ENCODE assay signal across 9 mouse cellular contexts in genomic region chr14:25519656-25520055, GRCm38 (mm10).
DNase-seq lines count a peak whose midpoint lies in the region; ATAC-seq and TF ChIP-seq lines count a peak whose summit lies in the region.
"Had no signal": no experiment of that assay in that cellular context is flagged by ENCODE, and none has a peak within 500 bp of the region (broad histone marks: within the 10 kb centered on the region; RNA-seq: fewer than 3 reads in every experiment).

No protein-coding gene starts in this region.

- TF ChIP-seq CTCF in small intestine, adult 2 months (IDR thresholded peaks at IDR 0.05; ENCODE audit: extremely low read depth, insufficient read length, insufficient replicate concordance, low read depth, low read length): no peak

- H3K9ac ChIP-seq in forebrain, embryonic 11.5 days (ENCODE audit: low read length): no peak overlapping the region
- no peak overlapping the region for H3K9ac ChIP-seq in forebrain, embryonic 16.5 days (replicated peaks; ENCODE audit: low read depth, low read length)
- peak overlapping the region; percentile 43; the same call in 1 of the 2 replicates for H3K9ac ChIP-seq in heart, embryonic 11.5 days (ENCODE audit: low read depth, low read length)
- no peak overlapping the region for H3K9ac ChIP-seq in liver, embryonic 11.5 days (ENCODE audit: low read depth, low read length)

- no peak for TF ChIP-seq POLR2A in small intestine, adult 2 months (IDR thresholded peaks at IDR 0.05; ENCODE audit: low read depth, low read length)

- H3K36me3 ChIP-seq in forebrain, embryonic 11.5 days (ENCODE audit: control insufficient read depth, insufficient read depth, low read length): no peaks in the 10 kb centered on the region; the same call in 1 of the 2 replicates
- H3K36me3 ChIP-seq in forebrain, embryonic 16.5 days (ENCODE audit: control insufficient read depth, insufficient read depth): no peaks in the 10 kb centered on the region
- no peaks in the 10 kb centered on the region for H3K36me3 ChIP-seq in heart, embryonic 11.5 days (ENCODE audit: control insufficient read depth, insufficient read depth, low read length)
- no peaks in the 10 kb centered on the region for H3K36me3 ChIP-seq in liver, embryonic 11.5 days (ENCODE audit: control insufficient read depth, insufficient read depth, low read length)
- 0 out of 2 replicates have a peak, but pooled peaks cover 2% of the 10 kb centered on the region for H3K36me3 ChIP-seq in small intestine, adult 2 months (ENCODE audit: control insufficient read depth, insufficient read depth, low read length)

- 0 out of 2 replicates have a peak, but pooled peaks have one; percentile 6 for ATAC-seq in forebrain, embryonic 11.5 days (replicated peaks; ENCODE audit: low FRiP score)
- no peak for ATAC-seq in forebrain, embryonic 16.5 days
- no peak for ATAC-seq in heart, embryonic 11.5 days (replicated peaks; ENCODE audit: insufficient number of reproducible peaks, low FRiP score, low TSS enrichment)
- no peak for ATAC-seq in liver, embryonic 11.5 days (replicated peaks; ENCODE audit: low FRiP score)

- 62% methylated on average over 4 of the region's 4 CpGs for WGBS in forebrain, embryonic 11.5 days
- WGBS in forebrain, embryonic 16.5 days: 68% methylated on average over 4 of the region's 4 CpGs
- WGBS in heart, embryonic 11.5 days (ENCODE audit: insufficient replicate concordance): 44% methylated on average over 4 of the region's 4 CpGs
- WGBS in liver, embryonic 11.5 days: 58% methylated on average over 4 of the region's 4 CpGs
- WGBS in small intestine, adult 2 months: 36% methylated on average over 4 of the region's 4 CpGs

- H3K4me2 ChIP-seq in forebrain, embryonic 11.5 days (ENCODE audit: low read depth, low read length, severe bottlenecking): no peak overlapping the region
- no peak overlapping the region for H3K4me2 ChIP-seq in forebrain, embryonic 16.5 days (ENCODE audit: low read length)
- H3K4me2 ChIP-seq in heart, embryonic 11.5 days: peak overlapping the region; percentile 9; the same call in 1 of the 2 replicates
- H3K4me2 ChIP-seq in liver, embryonic 11.5 days: no peak overlapping the region

- no peaks in the 10 kb centered on the region for H3K9me3 ChIP-seq in forebrain, embryonic 11.5 days (ENCODE audit: control insufficient read depth, low read length)
- no peaks in the 10 kb centered on the region for H3K9me3 ChIP-seq in forebrain, embryonic 16.5 days (ENCODE audit: control insufficient read depth, low read length)
- H3K9me3 ChIP-seq in heart, embryonic 11.5 days (replicated peaks; ENCODE audit: control insufficient read depth, low read length): no peaks in the 10 kb centered on the region
- H3K9me3 ChIP-seq in liver, embryonic 11.5 days (ENCODE audit: control insufficient read depth, low read length): no peaks in the 10 kb centered on the region

- H3K27ac ChIP-seq in forebrain, embryonic 11.5 days (ENCODE audit: low read depth, low read length): no peak overlapping the region
- H3K27ac ChIP-seq in forebrain, embryonic 16.5 days (ENCODE audit: low read length): no peak overlapping the region
- H3K27ac ChIP-seq in heart, embryonic 11.5 days (ENCODE audit: low read depth, low read length): peak overlapping the region; percentile 71
- peak overlapping the region; percentile 34; the same call in 1 of the 2 replicates for H3K27ac ChIP-seq in liver, embryonic 11.5 days (ENCODE audit: low read depth, low read length)
- H3K27ac ChIP-seq in small intestine, adult 2 months (ENCODE audit: insufficient read depth, low read depth, low read length): 0 out of 2 replicates have a peak overlapping the region, but pooled peaks have one; percentile 15

- H3K27me3 ChIP-seq in forebrain, embryonic 11.5 days (ENCODE audit: control insufficient read depth, insufficient read depth, low read length): no peaks in the 10 kb centered on the region
- H3K27me3 ChIP-seq in forebrain, embryonic 16.5 days (replicated peaks; ENCODE audit: control insufficient read depth, insufficient read depth, low read length): no peaks in the 10 kb centered on the region
- H3K27me3 ChIP-seq in heart, embryonic 11.5 days (ENCODE audit: control insufficient read depth, insufficient read depth, low read length): no peaks in the 10 kb centered on the region
- no peaks in the 10 kb centered on the region for H3K27me3 ChIP-seq in liver, embryonic 11.5 days (replicated peaks; ENCODE audit: control insufficient read depth, insufficient read depth, low read length)
- no peaks in the 10 kb centered on the region for H3K27me3 ChIP-seq in small intestine, adult 2 months (ENCODE audit: control insufficient read depth, insufficient read depth, low read length)
- H3K27me3 ChIP-seq: CH12.LX had no signal

- peaks cover 31% of the 10 kb centered on the region for H3K4me1 ChIP-seq in forebrain, embryonic 11.5 days (replicated peaks; ENCODE audit: control insufficient read depth, insufficient read depth, low read length)
- peaks cover 46% of the 10 kb centered on the region for H3K4me1 ChIP-seq in forebrain, embryonic 16.5 days (replicated peaks; ENCODE audit: control insufficient read depth, insufficient read depth, low read length)
- peaks cover 89% of the 10 kb centered on the region for H3K4me1 ChIP-seq in heart, embryonic 11.5 days (ENCODE audit: control insufficient read depth, insufficient read depth, low read length)
- peaks cover 96% of the 10 kb centered on the region for H3K4me1 ChIP-seq in liver, embryonic 11.5 days (replicated peaks; ENCODE audit: control insufficient read depth, insufficient read depth, low read length)
- peaks cover 52% of the 10 kb centered on the region for H3K4me1 ChIP-seq in small intestine, adult 2 months (ENCODE audit: control insufficient read depth, insufficient read depth, insufficient read length, low read length)

- no peak for DNase-seq in forebrain, embryonic 11.5 days (ENCODE audit: low spot score)
- DNase-seq in 416B (ENCODE audit: low read depth): peak; percentile 77
- peak; percentile 80 to 86 for DNase-seq in cerebellum, postnatal 10 days
- DNase-seq in liver, embryonic 11.5 days (ENCODE audit: low spot score): no peak
- no peak for DNase-seq in urinary bladder, postnatal 4 days (ENCODE audit: low spot score in 2 of 2)

- no peak overlapping the region for H3K4me3 ChIP-seq in forebrain, embryonic 11.5 days (ENCODE audit: low read depth, low read length)
- no peak overlapping the region for H3K4me3 ChIP-seq in forebrain, embryonic 16.5 days (replicated peaks; ENCODE audit: low read length)
- no peak overlapping the region for H3K4me3 ChIP-seq in heart, embryonic 11.5 days (ENCODE audit: low read depth, low read length)
- no peak overlapping the region for H3K4me3 ChIP-seq in liver, embryonic 11.5 days (ENCODE audit: low read depth, low read length)
- no peak overlapping the region for H3K4me3 ChIP-seq in small intestine, adult 2 months (ENCODE audit: low read depth, low read length)

Comparison
In these comparisons a context has a peak if more than half of its experiments do, and no peak if none do; other contexts are left out.
1. DNase-seq: peak in 416B (single experiment) and cerebellum, postnatal 10 days (2 of 2); none in forebrain, embryonic 11.5 days (single experiment), liver, embryonic 11.5 days (single experiment) and urinary bladder, postnatal 4 days (0 of 2).
2. H3K27ac ChIP-seq: peak in heart, embryonic 11.5 days (single experiment), liver, embryonic 11.5 days (single experiment) and small intestine, adult 2 months (single experiment); none in forebrain, embryonic 11.5 days (single experiment) and forebrain, embryonic 16.5 days (single experiment).